Mouse (Mus musculus) midbrain, embryonic 11.5 days (tissue): ENCODE measurements around the gene Rpl37. TPM values are rescaled to one million over a fixed set of nuclear protein-coding genes. Genes with fewer than 3 reads are reported as not detected.
A peak's percentile ranks its signal among the peaks of the same experiment; 100 is the strongest.

Source experiments
- ATAC-seq: fragments of 200-750 bp; cut with Nextera tagmentation; 2 replicates; pipeline ENCODE4 v1.8.0; 2017; ENCODE audit warnings: moderate TSS enrichment, moderate library complexity; ENCODE audit not compliant: low FRiP score
- DNase-seq: peaks from one replicate; pipeline ENCODE4 v3.0.0; 2015; ENCODE audit warnings: low spot score; ENCODE audit errors: missing footprints
- H3K27ac ChIP-seq: fragments of 300-500 bp; sonication (generic); 2 replicates; pipeline ENCODE4 v1.5.1; 2014; ENCODE audit warnings: low read depth, low read length
- H3K27me3 ChIP-seq: fragments of 300-500 bp; sonication (generic); 2 replicates; pipeline ENCODE4 v1.6.1; 2014; ENCODE audit warnings: mild to moderate bottlenecking, low read length, moderate library complexity, mixed read lengths; ENCODE audit not compliant: control insufficient read depth, insufficient read depth
- H3K36me3 ChIP-seq: fragments of 300-500 bp; sonication (generic); 2 replicates; pipeline ENCODE4 v1.6.1; 2014; ENCODE audit warnings: mild to moderate bottlenecking, low read length, moderate library complexity, mixed read lengths; ENCODE audit not compliant: control insufficient read depth, insufficient read depth
- H3K4me1 ChIP-seq: fragments of 300-500 bp; sonication (generic); 2 replicates; pipeline ENCODE4 v1.6.1; 2014; ENCODE audit warnings: low read length; ENCODE audit not compliant: control insufficient read depth, insufficient read depth
- H3K4me2 ChIP-seq: fragments of 300-500 bp; sonication (generic); 2 replicates; pipeline ENCODE4 v1.6.1; 2014; ENCODE audit warnings: mild to moderate bottlenecking, moderate library complexity
- H3K4me3 ChIP-seq: fragments of 300-500 bp; sonication (generic); 2 replicates; pipeline ENCODE4 v1.5.1; 2014; ENCODE audit warnings: low read depth, low read length
- H3K9ac ChIP-seq: fragments of 300-500 bp; sonication (generic); 2 replicates; pipeline ENCODE4 v1.6.1; 2014; ENCODE audit warnings: low read length
- H3K9me3 ChIP-seq: fragments of 300-500 bp; sonication (generic); 2 replicates; pipeline ENCODE4 v1.6.1; 2016; ENCODE audit warnings: low read length; ENCODE audit not compliant: control insufficient read depth
- WGBS: fragments of 180-500 bp; shearing (Covaris S2); extraction: QIAGEN DNeasy Blood & Tissue Kit; methylation state at CpG from one replicate; pipeline ENCODE4 v1.1.7; 2014; 5-methylcytosine and 5-hydroxymethylcytosine counted together
- polyA plus RNA-seq: library from polyadenylated mRNA; unstranded; fragments of >200 nt; fragmentation: Nextera tagmentation; extraction: Ambion mirVana; gene quantifications from 2 replicates; pipeline ENCODE4 v1.2.1, GENCODE M21; 2014

Rpl37 gene
- polyA plus RNA-seq = 475 and 516 TPM in 2 replicates

DNA sequence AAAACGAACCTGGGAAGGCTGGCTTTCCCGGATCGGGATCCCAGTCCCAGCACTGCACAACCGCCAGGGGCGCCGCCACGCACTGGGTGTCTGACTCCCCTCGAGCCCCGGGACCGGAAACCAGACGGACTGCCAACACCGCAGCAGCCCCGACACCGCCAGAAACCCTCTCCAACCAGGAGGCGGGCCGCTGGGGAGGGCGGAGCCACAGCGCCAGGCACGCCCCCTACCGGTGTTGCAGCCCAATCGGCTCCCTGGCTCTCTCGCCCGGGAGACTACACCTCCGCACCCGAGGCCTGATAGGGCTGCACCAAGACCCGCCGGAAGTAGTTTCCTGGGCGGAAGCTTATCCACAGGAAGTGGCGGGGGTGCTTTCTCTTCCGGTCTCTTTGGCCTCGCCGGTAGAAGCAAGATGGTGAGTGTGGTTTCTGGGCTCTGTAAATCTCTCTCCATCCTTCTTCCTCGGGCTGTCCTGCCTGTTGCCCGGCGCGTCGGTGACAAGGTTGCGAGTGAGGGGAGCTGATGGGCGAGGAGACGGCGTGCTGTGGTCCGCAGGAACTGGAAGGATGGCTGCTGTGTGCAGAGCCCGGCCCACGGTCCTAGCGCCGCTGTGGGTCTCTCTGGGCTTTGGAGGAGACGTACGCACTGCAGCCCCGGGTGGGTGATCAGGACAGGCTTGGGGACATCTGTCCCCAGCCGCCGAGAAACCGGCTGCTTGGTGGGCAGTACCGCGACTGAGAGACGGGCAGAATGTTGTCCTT, at the start of gene Rpl37:
Gene Rpl37 (plus strand): TSS at position 376 of the 761 bp plus-strand sequence.
- under 1% methylated on average over 54 of the region's 55 CpGs for WGBS
- H3K4me3 ChIP-seq = peak within 1 kb of the TSS; percentile 96
- ATAC-seq (peak; percentile 99), DNase-seq (peak; percentile 99)
- peak within 1 kb of the TSS; percentile 96 for H3K9ac ChIP-seq
- H3K4me2 ChIP-seq = peak within 1 kb of the TSS; percentile 71
- H3K4me1 ChIP-seq = peaks cover 9% of the 10 kb centered on the region
- no peaks in the 10 kb centered on the region for H3K9me3 ChIP-seq
- peaks cover 24% of the 10 kb centered on the region for H3K36me3 ChIP-seq
- H3K27me3 ChIP-seq = no peaks in the 10 kb centered on the region
- peak within 1 kb of the TSS; percentile 60 for H3K27ac ChIP-seq

DNA sequence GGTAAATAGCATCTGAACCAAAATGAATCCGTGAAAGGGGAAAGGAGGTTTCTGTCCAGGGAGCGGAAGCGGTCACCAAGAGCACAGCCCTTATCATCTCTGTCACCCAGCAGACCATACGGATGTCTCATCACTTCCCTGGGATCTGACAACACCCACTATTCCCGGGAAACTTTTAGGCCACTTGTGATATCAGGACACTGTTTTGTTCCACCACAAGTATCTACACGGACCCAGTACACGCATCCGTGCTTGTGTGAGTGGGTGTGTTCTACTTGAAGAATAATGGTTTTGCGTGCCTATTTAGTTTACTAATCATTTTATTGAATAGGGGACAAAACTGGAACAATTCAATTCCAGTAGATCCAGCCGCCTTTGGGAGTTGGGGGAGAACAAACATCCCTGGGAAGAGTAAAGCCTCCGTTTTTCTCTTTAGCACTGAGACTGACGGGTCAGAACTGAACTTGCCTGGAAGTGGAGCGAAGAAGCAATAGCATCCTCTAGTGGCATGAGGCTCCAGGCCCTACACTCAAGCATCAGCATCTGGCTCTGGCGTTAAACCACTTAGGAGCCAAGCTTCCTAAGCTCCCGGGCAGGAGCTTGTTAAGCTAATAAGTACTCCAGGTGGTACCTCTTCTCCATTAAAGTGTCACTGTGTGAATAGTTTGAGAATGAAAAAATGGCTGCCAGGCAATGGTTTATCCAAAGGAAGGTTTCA, 47.5 kb upstream of the Rpl37 start:
- Histone ChIP-seq H3K36me3 (no peaks in the 10 kb centered on the region), H3K4me3 (no peak overlapping the region), H3K4me1 (no peaks in the 10 kb centered on the region), H3K9me3 (no peaks in the 10 kb centered on the region), H3K27ac (no peak overlapping the region), H3K4me2 (no peak overlapping the region), H3K9ac (no peak overlapping the region), H3K27me3 (no peaks in the 10 kb centered on the region)
- no peak for DNase-seq
- 59% methylated on average over 15 of the region's 15 CpGs for WGBS
- no peak for ATAC-seq

DNA sequence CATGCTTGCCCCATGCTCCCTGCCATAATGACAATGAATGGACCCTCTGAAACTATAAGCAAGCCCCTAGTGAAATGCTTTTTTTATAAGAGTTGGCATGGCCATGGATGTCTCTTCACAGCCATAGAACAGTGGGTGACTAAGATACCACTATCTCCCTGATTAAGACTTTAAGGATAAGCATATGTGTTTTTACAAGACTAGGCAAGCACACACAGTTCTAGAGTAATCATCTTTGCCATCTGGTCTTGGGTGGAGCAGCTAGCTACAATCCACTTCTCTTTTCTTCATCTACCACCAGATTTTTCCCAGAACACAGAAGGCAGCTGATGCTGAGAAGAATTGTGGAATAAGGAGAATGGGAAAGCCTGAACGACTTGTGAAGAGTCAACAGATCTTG, 35.2 kb upstream of the Rpl37 start:
- Histone ChIP-seq H3K27ac (no peak overlapping the region), H3K4me3 (no peak overlapping the region), H3K36me3 (no peaks in the 10 kb centered on the region), H3K9me3 (no peaks in the 10 kb centered on the region), H3K27me3 (no peaks in the 10 kb centered on the region), H3K9ac (no peak overlapping the region), H3K4me2 (no peak overlapping the region), H3K4me1 (no peaks in the 10 kb centered on the region)
- DNase-seq (no peak), ATAC-seq (no peak)
- WGBS = 75% methylated on average over 1 of the region's 1 CpGs

DNA sequence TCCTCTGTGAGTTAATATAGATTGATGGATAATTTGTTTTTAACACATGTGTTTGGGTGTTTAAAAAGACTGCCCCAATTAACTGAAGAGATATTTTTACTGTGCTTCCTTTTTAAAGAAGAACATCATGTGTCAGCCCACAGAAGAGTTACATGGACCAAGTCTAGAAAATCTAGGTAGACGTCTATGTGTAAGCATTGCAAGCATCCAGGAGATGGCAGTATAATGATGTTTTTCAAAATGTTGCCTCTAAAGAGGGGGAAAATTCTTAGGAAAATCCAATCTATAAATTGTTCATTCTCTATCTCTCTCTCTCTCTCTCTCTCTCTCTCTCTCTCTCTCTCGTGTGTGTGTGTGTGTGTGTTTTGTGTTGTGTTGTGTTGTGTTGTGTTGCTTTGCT, 30.3 kb upstream of the Rpl37 start:
- Histone ChIP-seq H3K9me3 (no peaks in the 10 kb centered on the region), H3K27me3 (no peaks in the 10 kb centered on the region), H3K4me3 (no peak overlapping the region), H3K4me1 (no peaks in the 10 kb centered on the region), H3K9ac (no peak overlapping the region), H3K36me3 (no peaks in the 10 kb centered on the region), H3K27ac (no peak overlapping the region), H3K4me2 (no peak overlapping the region)
- DNase-seq (no peak), ATAC-seq (no peak)
- 11% methylated on average over 2 of the region's 2 CpGs for WGBS

DNA sequence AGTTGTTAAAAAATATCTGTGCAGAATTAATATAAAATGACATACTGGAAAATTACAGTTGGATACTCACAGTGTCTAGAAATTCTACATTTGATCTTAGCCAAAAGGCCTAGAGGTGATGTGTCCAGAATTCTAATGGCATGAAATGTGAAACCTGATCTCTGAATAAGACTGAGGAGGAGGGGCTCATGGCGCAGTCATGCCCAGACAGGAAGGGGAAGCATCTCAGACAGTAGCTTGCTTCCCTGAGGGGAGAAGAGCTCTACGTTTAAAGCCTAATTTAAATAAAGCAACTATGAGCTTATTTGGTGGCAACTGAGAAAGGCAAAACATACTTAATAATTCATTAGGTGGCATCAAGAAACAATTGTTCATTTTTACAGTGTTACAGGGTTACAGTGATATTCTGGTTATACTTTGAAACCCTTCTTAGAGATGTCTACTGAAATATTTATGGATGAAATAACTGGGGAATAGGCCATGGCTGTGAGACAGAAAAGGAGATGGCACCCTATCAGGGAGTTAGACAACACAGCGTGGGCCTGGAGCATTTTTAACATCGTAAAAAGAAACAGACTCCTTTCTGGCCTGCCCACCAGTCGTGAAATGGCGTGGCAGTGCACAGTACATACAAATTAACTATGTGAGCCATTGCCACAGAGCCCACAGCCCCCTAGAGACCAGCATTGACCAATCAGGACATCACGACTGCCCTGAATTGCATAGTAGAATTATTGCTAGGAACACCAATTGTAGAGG, 27.4 kb upstream of the Rpl37 start:
- no peaks in the 10 kb centered on the region for H3K4me1 ChIP-seq
- H3K27ac ChIP-seq = no peak overlapping the region
- no peaks in the 10 kb centered on the region for H3K36me3 ChIP-seq
- H3K9me3 ChIP-seq = no peaks in the 10 kb centered on the region
- ATAC-seq (peak; percentile 54; the same call in 1 of the 2 replicates), DNase-seq (no peak)
- H3K27me3 ChIP-seq = no peaks in the 10 kb centered on the region
- no peak overlapping the region for H3K4me2 ChIP-seq
- 80% methylated on average over 7 of the region's 7 CpGs for WGBS
- H3K9ac ChIP-seq = no peak overlapping the region
- no peak overlapping the region for H3K4me3 ChIP-seq

DNA sequence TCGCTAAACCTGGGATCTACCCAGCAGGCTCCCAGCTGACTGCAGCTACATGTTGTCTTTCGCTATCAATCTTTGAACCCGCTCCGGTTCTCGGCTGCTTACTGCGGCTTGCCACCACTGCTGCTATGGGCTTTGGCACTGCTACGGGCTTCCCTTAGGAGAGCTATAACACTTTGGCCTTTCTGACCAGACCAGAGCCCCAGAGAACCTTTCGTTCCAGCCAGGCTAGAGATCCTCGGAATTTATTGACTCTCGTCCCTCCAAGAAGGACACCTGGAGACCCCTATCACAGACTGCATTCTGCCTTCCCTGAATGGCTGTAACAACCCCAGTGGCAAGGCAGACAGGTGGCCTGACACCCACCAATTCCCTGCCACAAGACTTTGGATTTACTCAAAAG, 26.3 kb upstream of the Rpl37 start:
- Histone ChIP-seq H3K9ac (no peak overlapping the region), H3K9me3 (no peaks in the 10 kb centered on the region; the same call in 1 of the 2 replicates), H3K4me3 (no peak overlapping the region), H3K4me1 (no peaks in the 10 kb centered on the region), H3K4me2 (no peak overlapping the region), H3K27me3 (no peaks in the 10 kb centered on the region), H3K36me3 (no peaks in the 10 kb centered on the region), H3K27ac (no peak overlapping the region)
- ATAC-seq (no peak), DNase-seq (no peak)
- WGBS = 93% methylated on average over 10 of the region's 10 CpGs

DNA sequence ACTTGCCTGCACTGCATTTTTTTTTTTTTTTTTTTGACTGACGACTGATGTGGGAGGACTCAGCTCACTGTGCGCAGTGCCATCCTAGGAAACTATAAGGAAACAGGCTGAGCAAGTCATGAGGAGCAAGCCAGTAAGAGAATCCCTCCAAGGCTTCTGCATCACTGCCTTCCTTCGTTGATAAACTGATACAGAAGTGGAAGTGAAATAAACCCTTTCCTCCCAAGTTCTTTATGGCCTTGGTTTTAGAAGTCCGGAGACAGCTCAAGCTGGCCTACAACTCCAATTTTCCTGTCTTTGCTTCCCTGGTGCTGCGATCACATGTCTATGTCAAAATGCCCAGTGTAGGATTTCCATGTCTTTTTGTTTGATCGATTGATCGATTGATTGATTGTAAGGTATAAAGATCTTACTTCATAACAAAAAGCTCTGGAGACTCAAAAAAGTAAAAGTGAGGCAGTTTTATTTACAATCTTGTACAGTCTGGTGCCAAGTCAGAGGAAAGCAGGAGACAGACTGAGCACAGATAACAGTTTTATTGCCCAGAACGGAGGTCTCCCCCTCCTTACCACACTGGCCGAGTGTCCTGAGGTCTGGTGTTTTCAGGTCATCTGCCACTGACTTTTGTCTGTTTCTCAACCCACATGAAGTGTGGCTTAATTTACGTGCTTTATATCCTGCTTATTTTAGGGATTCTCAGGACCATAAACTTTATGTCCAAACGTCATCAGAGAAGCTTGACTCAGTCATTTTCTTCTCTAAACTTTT, 20.7 kb upstream of the Rpl37 start:
- no peaks in the 10 kb centered on the region; the same call in 1 of the 2 replicates for H3K9me3 ChIP-seq
- no peak overlapping the region for H3K9ac ChIP-seq
- WGBS = 91% methylated on average over 11 of the region's 11 CpGs
- H3K4me1 ChIP-seq = no peaks in the 10 kb centered on the region
- ATAC-seq = no peak
- H3K27me3 ChIP-seq = no peaks in the 10 kb centered on the region
- no peak overlapping the region for H3K4me2 ChIP-seq
- no peaks in the 10 kb centered on the region for H3K36me3 ChIP-seq
- no peak for DNase-seq
- no peak overlapping the region for H3K4me3 ChIP-seq
- no peak overlapping the region for H3K27ac ChIP-seq

DNA sequence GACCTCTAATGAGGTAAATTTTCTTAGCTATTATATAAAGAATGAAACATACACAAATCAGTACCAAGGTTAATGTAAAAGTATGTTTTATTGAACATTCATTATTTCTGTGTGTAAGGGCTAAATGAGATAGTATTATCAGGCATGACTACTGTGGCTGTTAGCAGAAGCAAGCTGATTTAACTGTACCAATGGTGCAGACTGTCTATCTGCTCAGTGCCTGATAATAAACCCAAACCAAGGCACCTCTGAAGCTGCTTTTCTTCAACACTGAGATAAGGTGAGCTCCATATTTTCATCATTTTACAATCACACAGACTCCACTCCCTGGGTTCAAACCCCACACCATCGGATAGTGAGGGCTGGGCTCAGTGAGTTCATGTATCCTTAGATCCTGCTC, 19.1 kb upstream of the Rpl37 start:
- 96% methylated on average over 1 of the region's 1 CpGs for WGBS

More for the DNA sequence above, 19.1 kb upstream of the Rpl37 start:
- Histone ChIP-seq H3K4me1 (no peaks in the 10 kb centered on the region), H3K36me3 (no peaks in the 10 kb centered on the region), H3K9me3 (no peaks in the 10 kb centered on the region; the same call in 1 of the 2 replicates), H3K27ac (no peak overlapping the region), H3K4me2 (no peak overlapping the region), H3K4me3 (no peak overlapping the region), H3K9ac (no peak overlapping the region), H3K27me3 (no peaks in the 10 kb centered on the region)
- DNase-seq (no peak), ATAC-seq (no peak)
